Mouse (Mus musculus): ENCODE measurements at regions not wholly inside any gene's neighbourhood (a gene's known extent, or its start where the extent isn't known, plus 50 kb on each side); places are given as distances from the start of the nearest gene placed in this dataset.

- Histone ChIP-seq H3K9ac (ENCODE audit: low read depth, low read length) (no peak overlapping the region), H3K4me2 (ENCODE audit: low read depth, low read length) (no peak overlapping the region), H3K9me3 (ENCODE audit: control insufficient read depth, low read length) (no peaks in the 10 kb centered on the region), H3K27me3 (replicated peaks; ENCODE audit: control insufficient read depth, insufficient read depth, low read length) (no peaks in the 10 kb centered on the region), H3K36me3 (ENCODE audit: control insufficient read depth, insufficient read depth, low read length) (no peaks in the 10 kb centered on the region), H3K27ac (ENCODE audit: low read length) (no peak overlapping the region), H3K4me1 (ENCODE audit: control insufficient read depth, insufficient read depth, low read length) (no peaks in the 10 kb centered on the region), H3K4me3 (ENCODE audit: low read length) (no peak overlapping the region)
- 72% methylated on average over 3 of the region's 3 CpGs for WGBS
- ATAC-seq = no peak
Measured at GRCm38 (mm10) chr12:68672011-68672410, 487.0 kb downstream of the Rps29 start.

DNA sequence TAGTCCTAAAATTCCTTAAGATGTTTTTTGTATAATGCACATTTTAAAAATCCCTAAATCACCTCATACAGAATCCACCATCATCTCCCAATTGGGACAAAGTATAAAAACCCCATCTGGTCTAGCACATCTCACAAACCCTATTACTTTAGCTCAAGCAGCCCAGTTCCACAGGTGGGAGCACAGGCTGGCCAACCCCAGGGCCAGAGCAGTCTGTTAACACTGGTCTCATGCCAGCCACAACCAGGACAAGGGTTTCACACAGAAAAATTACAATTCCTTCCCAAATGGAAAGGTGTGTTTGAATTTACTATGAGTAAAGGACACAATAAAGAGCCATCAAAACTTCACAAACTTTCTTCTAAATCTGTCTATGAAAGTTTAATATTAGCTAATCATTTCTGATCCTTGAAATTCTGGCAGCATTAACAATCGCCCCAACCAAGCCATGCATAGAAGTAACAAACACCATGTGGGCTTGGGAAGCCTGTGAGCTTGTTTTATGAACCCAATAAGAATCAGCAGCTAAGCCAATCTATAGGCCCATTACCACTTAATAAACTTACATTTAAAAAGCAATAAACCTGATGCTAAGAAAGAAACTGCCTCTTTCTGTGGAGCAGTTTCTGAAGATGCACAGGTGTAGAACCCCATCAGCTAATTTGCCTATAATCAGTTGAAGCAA is 512.9 kb downstream of the Rps29 start:
- H3K36me3 ChIP-seq (ENCODE audit: control insufficient read depth, insufficient read depth, low read length) = no peaks in the 10 kb centered on the region
- H3K4me1 ChIP-seq (ENCODE audit: control insufficient read depth, insufficient read depth, low read length) = no peaks in the 10 kb centered on the region
- H3K27me3 ChIP-seq (replicated peaks; ENCODE audit: control insufficient read depth, insufficient read depth, low read length) = no peaks in the 10 kb centered on the region
- no peaks in the 10 kb centered on the region for H3K9me3 ChIP-seq (ENCODE audit: control insufficient read depth, low read length)
- H3K9ac ChIP-seq (ENCODE audit: low read depth, low read length) = no peak overlapping the region
- H3K4me2 ChIP-seq (ENCODE audit: low read depth, low read length) = no peak overlapping the region
- no peak for ATAC-seq
- 86% methylated on average over 1 of the region's 1 CpGs for WGBS
- no peak overlapping the region for H3K4me3 ChIP-seq (ENCODE audit: low read length)
- H3K27ac ChIP-seq (ENCODE audit: low read length) = no peak overlapping the region

DNA sequence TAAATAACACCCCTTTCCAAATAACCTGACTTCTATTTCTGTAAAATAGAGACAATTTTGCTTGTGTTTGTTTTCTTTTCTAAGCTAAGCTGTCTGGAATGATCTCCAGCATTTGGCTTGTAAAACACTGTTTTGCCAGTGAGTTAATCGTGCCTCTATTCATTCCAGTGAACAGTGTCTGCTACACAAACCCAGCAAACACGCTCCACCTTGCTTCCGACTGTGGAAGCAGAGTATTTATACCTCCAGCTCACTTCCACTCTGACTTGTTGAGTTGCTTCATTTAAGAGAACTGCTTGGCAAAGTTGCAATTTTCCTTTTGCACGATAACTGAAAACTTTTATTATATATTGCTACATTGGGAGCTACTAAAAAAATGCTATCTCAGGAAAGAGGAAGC is 515.3 kb downstream of the Rps29 start:
- H3K4me3 ChIP-seq (ENCODE audit: low read length) = no peak overlapping the region
- H3K4me2 ChIP-seq (ENCODE audit: low read depth, low read length) = no peak overlapping the region
- H3K9ac ChIP-seq (ENCODE audit: low read depth, low read length) = no peak overlapping the region
- 81% methylated on average over 4 of the region's 4 CpGs for WGBS
- ATAC-seq = no peak
- H3K27ac ChIP-seq (ENCODE audit: low read length) = no peak overlapping the region
- no peaks in the 10 kb centered on the region for H3K4me1 ChIP-seq (ENCODE audit: control insufficient read depth, insufficient read depth, low read length)
- no peaks in the 10 kb centered on the region for H3K9me3 ChIP-seq (ENCODE audit: control insufficient read depth, low read length)
- H3K36me3 ChIP-seq (ENCODE audit: control insufficient read depth, insufficient read depth, low read length) = no peaks in the 10 kb centered on the region
- no peaks in the 10 kb centered on the region for H3K27me3 ChIP-seq (replicated peaks; ENCODE audit: control insufficient read depth, insufficient read depth, low read length)

- WGBS = 95% methylated on average over 3 of the region's 3 CpGs
- H3K27ac ChIP-seq (ENCODE audit: low read length) = no peak overlapping the region
- no peak overlapping the region for H3K4me3 ChIP-seq (ENCODE audit: low read length)
- no peak overlapping the region for H3K9ac ChIP-seq (ENCODE audit: low read depth, low read length)
- no peaks in the 10 kb centered on the region for H3K4me1 ChIP-seq (ENCODE audit: control insufficient read depth, insufficient read depth, low read length)
- H3K9me3 ChIP-seq (ENCODE audit: control insufficient read depth, low read length) = no peaks in the 10 kb centered on the region
- no peak for ATAC-seq
- H3K27me3 ChIP-seq (replicated peaks; ENCODE audit: control insufficient read depth, insufficient read depth, low read length) = no peaks in the 10 kb centered on the region
- H3K36me3 ChIP-seq (ENCODE audit: control insufficient read depth, insufficient read depth, low read length) = no peaks in the 10 kb centered on the region
- no peak overlapping the region for H3K4me2 ChIP-seq (ENCODE audit: low read depth, low read length)
Measured at GRCm38 (mm10) chr12:68632441-68632840, 526.5 kb downstream of the Rps29 start.

DNA sequence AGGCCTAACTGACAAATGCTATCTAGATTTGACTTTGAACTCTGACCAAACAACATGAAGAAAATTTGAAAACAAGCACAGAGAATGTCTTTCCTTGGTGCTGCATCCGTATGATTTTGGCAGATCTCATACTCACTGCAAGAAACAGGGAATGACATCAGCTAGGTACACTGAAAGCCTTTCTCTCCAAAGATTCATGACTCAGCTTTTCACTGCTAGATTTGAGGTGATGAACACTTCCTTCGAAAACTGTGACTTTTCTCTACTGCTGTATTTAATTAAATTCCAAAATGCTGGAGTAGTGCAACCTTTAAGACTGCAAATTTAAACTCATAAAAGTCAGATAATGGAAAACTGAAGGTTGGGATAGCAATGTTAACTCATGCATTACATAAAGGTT is 540.6 kb downstream of the Rps29 start:
- Histone ChIP-seq H3K9me3 (ENCODE audit: control insufficient read depth, low read length) (no peaks in the 10 kb centered on the region), H3K4me2 (ENCODE audit: low read depth, low read length) (no peak overlapping the region), H3K36me3 (ENCODE audit: control insufficient read depth, insufficient read depth, low read length) (no peaks in the 10 kb centered on the region), H3K4me1 (ENCODE audit: control insufficient read depth, insufficient read depth, low read length) (no peaks in the 10 kb centered on the region), H3K9ac (ENCODE audit: low read depth, low read length) (no peak overlapping the region), H3K27me3 (replicated peaks; ENCODE audit: control insufficient read depth, insufficient read depth, low read length) (no peaks in the 10 kb centered on the region), H3K27ac (ENCODE audit: low read length) (no peak overlapping the region), H3K4me3 (ENCODE audit: low read length) (no peak overlapping the region)
- 77% methylated on average over 2 of the region's 2 CpGs for WGBS
- no peak for ATAC-seq

DNA sequence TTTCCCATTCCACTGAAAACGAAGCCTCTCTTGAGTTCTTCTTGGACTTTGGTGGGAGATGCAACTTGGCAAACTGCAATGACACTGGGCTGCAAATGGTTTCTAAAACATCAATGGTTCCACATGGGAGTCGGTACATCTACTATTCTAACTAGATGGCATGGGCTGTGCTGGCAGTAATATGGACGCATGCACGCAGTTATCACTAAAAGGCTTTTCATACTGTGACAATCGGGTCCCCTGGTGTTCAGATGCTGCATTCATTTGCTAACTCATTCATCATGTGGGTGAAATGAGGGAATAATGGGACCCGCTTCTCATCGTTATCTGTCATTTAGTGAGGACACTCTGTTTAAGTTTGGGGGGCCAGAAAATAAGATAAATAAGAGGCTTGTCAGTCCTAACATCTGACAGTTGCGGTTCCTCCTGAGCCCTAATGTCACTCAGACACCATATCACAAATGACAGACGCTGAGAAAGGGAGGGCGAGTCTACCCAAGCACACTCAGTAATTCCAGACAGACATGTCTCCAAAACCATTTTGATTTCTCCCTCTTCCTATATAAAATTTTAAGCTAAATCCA is 553.5 kb downstream of the Rps29 start:
- no peaks in the 10 kb centered on the region for H3K36me3 ChIP-seq (ENCODE audit: control insufficient read depth, insufficient read depth, low read length)
- 76% methylated on average over 10 of the region's 10 CpGs for WGBS
- H3K4me3 ChIP-seq (ENCODE audit: low read length) = no peak overlapping the region
- no peaks in the 10 kb centered on the region for H3K9me3 ChIP-seq (ENCODE audit: control insufficient read depth, low read length)
- H3K4me2 ChIP-seq (ENCODE audit: low read depth, low read length) = no peak overlapping the region
- no peak overlapping the region for H3K27ac ChIP-seq (ENCODE audit: low read length)
- H3K4me1 ChIP-seq (ENCODE audit: control insufficient read depth, insufficient read depth, low read length) = no peaks in the 10 kb centered on the region
- no peak overlapping the region for H3K9ac ChIP-seq (ENCODE audit: low read depth, low read length)
- H3K27me3 ChIP-seq (replicated peaks; ENCODE audit: control insufficient read depth, insufficient read depth, low read length) = no peaks in the 10 kb centered on the region
- ATAC-seq = no peak

- ATAC-seq = no peak
- Histone ChIP-seq H3K36me3 (ENCODE audit: control insufficient read depth, insufficient read depth, low read length) (no peaks in the 10 kb centered on the region), H3K4me2 (ENCODE audit: low read depth, low read length) (no peak overlapping the region), H3K9me3 (ENCODE audit: control insufficient read depth, low read length) (no peaks in the 10 kb centered on the region), H3K27me3 (replicated peaks; ENCODE audit: control insufficient read depth, insufficient read depth, low read length) (no peaks in the 10 kb centered on the region), H3K27ac (ENCODE audit: low read length) (no peak overlapping the region), H3K4me3 (ENCODE audit: low read length) (no peak overlapping the region), H3K9ac (ENCODE audit: low read depth, low read length) (no peak overlapping the region), H3K4me1 (ENCODE audit: control insufficient read depth, insufficient read depth, low read length) (no peaks in the 10 kb centered on the region)
- 78% methylated on average over 5 of the region's 5 CpGs for WGBS
Measured at GRCm38 (mm10) chr12:68604524-68605299, 554.3 kb downstream of the Rps29 start.

- Histone ChIP-seq H3K27me3 (replicated peaks; ENCODE audit: control insufficient read depth, insufficient read depth, low read length) (no peaks in the 10 kb centered on the region), H3K9me3 (ENCODE audit: control insufficient read depth, low read length) (no peaks in the 10 kb centered on the region), H3K4me3 (ENCODE audit: low read length) (no peak overlapping the region), H3K4me1 (ENCODE audit: control insufficient read depth, insufficient read depth, low read length) (no peaks in the 10 kb centered on the region), H3K4me2 (ENCODE audit: low read depth, low read length) (no peak overlapping the region), H3K27ac (ENCODE audit: low read length) (no peak overlapping the region), H3K36me3 (ENCODE audit: control insufficient read depth, insufficient read depth, low read length) (no peaks in the 10 kb centered on the region), H3K9ac (ENCODE audit: low read depth, low read length) (no peak overlapping the region)
- no peak for ATAC-seq
- WGBS = 62% methylated on average over 4 of the region's 4 CpGs
Measured at GRCm38 (mm10) chr12:68602682-68603081, 556.3 kb downstream of the Rps29 start.

DNA sequence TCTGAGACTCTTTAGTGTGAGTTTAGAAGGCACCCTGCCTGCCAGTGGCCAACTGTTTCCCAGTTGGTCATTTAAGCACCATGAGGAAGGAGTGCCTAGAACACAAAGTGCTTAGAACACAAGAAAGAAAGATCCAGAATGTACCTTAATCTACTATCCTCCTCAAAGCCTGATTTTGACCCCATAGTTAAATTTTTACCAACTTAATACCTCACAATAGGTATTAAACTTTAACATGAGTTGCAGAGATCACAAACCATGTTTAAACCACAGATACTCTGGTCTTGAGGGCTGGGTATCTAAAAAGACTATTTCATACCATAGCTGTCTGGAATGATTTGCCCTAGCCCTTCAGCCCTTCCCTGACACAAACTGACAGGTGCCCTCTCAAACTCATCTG is 557.6 kb downstream of the Rps29 start:
- Histone ChIP-seq H3K4me3 (ENCODE audit: low read length) (no peak overlapping the region), H3K36me3 (ENCODE audit: control insufficient read depth, insufficient read depth, low read length) (no peaks in the 10 kb centered on the region), H3K9me3 (ENCODE audit: control insufficient read depth, low read length) (no peaks in the 10 kb centered on the region), H3K27ac (ENCODE audit: low read length) (no peak overlapping the region), H3K4me2 (ENCODE audit: low read depth, low read length) (no peak overlapping the region), H3K9ac (ENCODE audit: low read depth, low read length) (no peak overlapping the region), H3K27me3 (replicated peaks; ENCODE audit: control insufficient read depth, insufficient read depth, low read length) (no peaks in the 10 kb centered on the region), H3K4me1 (ENCODE audit: control insufficient read depth, insufficient read depth, low read length) (no peaks in the 10 kb centered on the region)
- ATAC-seq = no peak

Data from intestine, embryonic 16.5 days (tissue).